Mouse (Mus musculus) heart, embryonic 14.5 days (tissue): ENCODE data around the gene Tbx4. TPM values are rescaled to one million over a fixed set of nuclear protein-coding genes. Genes with fewer than 3 reads are reported as not detected.

Experiments used
- ATAC-seq: fragments of 200-750 bp; cut with Nextera tagmentation; 2 replicates; pipeline ENCODE4 v1.8.0; 2017; ENCODE audit warnings: low read depth, moderate TSS enrichment; ENCODE audit not compliant: insufficient number of reproducible peaks, insufficient read depth, low FRiP score
- H3K27ac ChIP-seq, 2 experiments: fragments of 200-500 bp in 1 of 2; fragments of 300-500 bp in 1 of 2; sonication (generic) in 1 of 2; replicated peaks in 1 of 2; 2 replicates each; pipeline ENCODE4 v1.5.1; 2012 to 2014; ENCODE audit warnings: low read depth in 2 of 2, low read length in 2 of 2, control low read depth in 1 of 2, mild to moderate bottlenecking in 1 of 2, mixed read lengths in 1 of 2; ENCODE audit not compliant: control insufficient read depth in 1 of 2, insufficient read depth in 1 of 2
- H3K27me3 ChIP-seq: fragments of 300-500 bp; sonication (generic); 2 replicates; pipeline ENCODE4 v1.6.1; 2014; ENCODE audit warnings: mild to moderate bottlenecking, low read length, control low read depth; ENCODE audit not compliant: control insufficient read depth, insufficient read depth
- H3K36me3 ChIP-seq: fragments of 300-500 bp; sonication (generic); 2 replicates; pipeline ENCODE4 v1.6.1; 2014; ENCODE audit warnings: mild to moderate bottlenecking, control low read depth, low read length, mixed read lengths; ENCODE audit not compliant: control insufficient read depth, insufficient read depth
- H3K4me1 ChIP-seq, 2 experiments: fragments of 200-500 bp in 1 of 2; fragments of 300-500 bp in 1 of 2; sonication (generic) in 1 of 2; 2 replicates each; pipeline ENCODE4 v1.6.1; 2012 to 2014; ENCODE audit warnings: low read length in 2 of 2, control low read depth in 1 of 2, mixed read lengths in 1 of 2; ENCODE audit not compliant: control insufficient read depth in 2 of 2, insufficient read depth in 2 of 2
- H3K4me2 ChIP-seq: fragments of 300-500 bp; sonication (generic); 2 replicates; pipeline ENCODE4 v1.6.1; 2014; ENCODE audit warnings: mild to moderate bottlenecking, low read length
- H3K4me3 ChIP-seq, 2 experiments: fragments of 200-500 bp in 1 of 2; fragments of 300-500 bp in 1 of 2; sonication (generic) in 1 of 2; 2 replicates each; pipeline ENCODE4 v1.5.1; 2012 to 2014; ENCODE audit warnings: low read length in 2 of 2, mild to moderate bottlenecking in 2 of 2, control low read depth in 1 of 2, low read depth in 1 of 2, moderate library complexity in 1 of 2; ENCODE audit not compliant: control insufficient read depth in 1 of 2, insufficient read depth in 1 of 2
- H3K9ac ChIP-seq: fragments of 300-500 bp; sonication (generic); 2 replicates; pipeline ENCODE4 v1.6.1; 2014; ENCODE audit warnings: mild to moderate bottlenecking, low read length
- H3K9me3 ChIP-seq: fragments of 300-500 bp; sonication (generic); 2 replicates; pipeline ENCODE4 v1.6.1; 2016; ENCODE audit warnings: low read length, control low read depth; ENCODE audit not compliant: control insufficient read depth
- WGBS: fragments of 180-500 bp; shearing (Covaris S2); extraction: QIAGEN DNeasy Blood & Tissue Kit; methylation state at CpG from one replicate; pipeline ENCODE4 v1.1.7; 2014; 5-methylcytosine and 5-hydroxymethylcytosine counted together
- polyA plus RNA-seq: library from polyadenylated mRNA; unstranded; fragments of >200 nt; fragmentation: Nextera tagmentation; extraction: Ambion mirVana; gene quantifications from 2 replicates; pipeline ENCODE4 v1.2.1, GENCODE M21; 2014

The Tbx4 gene
- polyA plus RNA-seq, 1 experiment from 2014 or later: 0.23 TPM

GRCm38 (mm10) chr11:85941785-85942570, 55.8 kb downstream of the Tbx4 start:
- Histone ChIP-seq H3K27ac (0 out of 4 replicates have a peak overlapping the region, but pooled peaks have one; percentile 15 to 33), H3K9me3 (no peaks in the 10 kb centered on the region), H3K4me3 (no peak overlapping the region), H3K36me3 (no peaks in the 10 kb centered on the region), H3K27me3 (no peaks in the 10 kb centered on the region), H3K9ac (no peak overlapping the region), H3K4me2 (no peak overlapping the region), H3K4me1 (no peaks in the 10 kb centered on the region; a peak in 1 of 4 replicates)
- ATAC-seq: no peak
- 39% methylated on average over 7 of the region's 7 CpGs for WGBS

GRCm38 (mm10) chr11:85948765-85949164, 62.5 kb downstream of the Tbx4 start:
- no peaks in the 10 kb centered on the region for H3K9me3 ChIP-seq
- no peaks in the 10 kb centered on the region for H3K36me3 ChIP-seq
- H3K4me2 ChIP-seq: no peak overlapping the region
- H3K9ac ChIP-seq: no peak overlapping the region
- no peaks in the 10 kb centered on the region for H3K27me3 ChIP-seq
- WGBS: 76% methylated on average over 10 of the region's 10 CpGs
- no peak overlapping the region for H3K27ac ChIP-seq
- H3K4me3 ChIP-seq: no peak overlapping the region
- no peaks in the 10 kb centered on the region for H3K4me1 ChIP-seq
- ATAC-seq: no peak

GRCm38 (mm10) chr11:85949749-85950148, 63.5 kb downstream of the Tbx4 start:
- Histone ChIP-seq H3K9me3 (no peaks in the 10 kb centered on the region), H3K27me3 (no peaks in the 10 kb centered on the region), H3K4me1 (no peaks in the 10 kb centered on the region), H3K36me3 (no peaks in the 10 kb centered on the region), H3K4me2 (no peak overlapping the region), H3K4me3 (no peak overlapping the region), H3K9ac (no peak overlapping the region), H3K27ac (no peak overlapping the region)
- 81% methylated on average over 2 of the region's 2 CpGs for WGBS
- no peak for ATAC-seq

GRCm38 (mm10) chr11:85952538-85952937, 66.3 kb downstream of the Tbx4 start:
- Histone ChIP-seq H3K4me2 (no peak overlapping the region), H3K27me3 (no peaks in the 10 kb centered on the region), H3K9me3 (no peaks in the 10 kb centered on the region), H3K4me1 (no peaks in the 10 kb centered on the region), H3K27ac (no peak overlapping the region), H3K36me3 (no peaks in the 10 kb centered on the region), H3K4me3 (no peak overlapping the region), H3K9ac (no peak overlapping the region)
- 83% methylated on average over 4 of the region's 4 CpGs for WGBS
- ATAC-seq: no peak

GRCm38 (mm10) chr11:85955611-85956010, 69.4 kb downstream of the Tbx4 start:
- Histone ChIP-seq H3K4me1 (no peaks in the 10 kb centered on the region), H3K9me3 (no peaks in the 10 kb centered on the region), H3K4me3 (no peak overlapping the region), H3K27me3 (no peaks in the 10 kb centered on the region), H3K4me2 (no peak overlapping the region), H3K36me3 (no peaks in the 10 kb centered on the region), H3K27ac (no peak overlapping the region), H3K9ac (no peak overlapping the region)
- no peak for ATAC-seq
- 70% methylated on average over 12 of the region's 12 CpGs for WGBS

- Histone ChIP-seq H3K9me3 (no peaks in the 10 kb centered on the region), H3K4me2 (no peak overlapping the region), H3K4me3 (no peak overlapping the region), H3K4me1 (no peaks in the 10 kb centered on the region), H3K27ac (no peak overlapping the region), H3K27me3 (no peaks in the 10 kb centered on the region), H3K9ac (no peak overlapping the region), H3K36me3 (no peaks in the 10 kb centered on the region)
- 58% methylated on average over 10 of the region's 10 CpGs for WGBS
- ATAC-seq: no peak
These were observed 70.2 kb downstream of the Tbx4 start for GRCm38 (mm10) chr11:85956422-85956821.

- WGBS: 78% methylated on average over 6 of the region's 6 CpGs
- Histone ChIP-seq H3K36me3 (no peaks in the 10 kb centered on the region), H3K9ac (no peak overlapping the region), H3K27ac (no peak overlapping the region), H3K27me3 (no peaks in the 10 kb centered on the region), H3K4me2 (no peak overlapping the region), H3K9me3 (no peaks in the 10 kb centered on the region), H3K4me1 (no peaks in the 10 kb centered on the region), H3K4me3 (no peak overlapping the region)
- ATAC-seq: no peak
These were observed 70.9 kb downstream of the Tbx4 start for GRCm38 (mm10) chr11:85956950-85957778.
